Mouse (Mus musculus) cerebellum, adult 18-20 months (tissue): ENCODE data around the gene Olfr655.

Experiments used
- DNase-seq, 2 experiments: peaks; one replicate each; pipeline ENCODE4 v3.0.0; 2021

Gene Olfr655

DNA sequence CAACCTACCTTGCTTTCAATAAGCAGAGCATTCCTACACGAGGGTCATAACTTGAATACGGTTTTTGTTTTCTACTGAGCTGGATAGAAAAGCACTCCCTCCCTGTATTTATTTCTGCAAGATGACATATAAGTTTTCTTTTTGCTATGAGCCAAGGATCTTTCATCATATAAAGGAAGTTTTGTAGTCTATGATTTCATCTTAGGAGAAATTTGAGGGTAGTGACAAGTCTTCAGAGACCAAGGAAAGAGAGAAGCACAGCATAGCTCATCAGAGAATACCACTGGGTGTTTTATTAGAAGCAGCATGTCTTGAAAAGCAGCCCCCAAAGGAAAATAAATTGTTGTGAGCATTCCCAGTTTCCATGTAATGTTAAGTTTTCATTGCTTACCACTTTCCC is at the start of gene Olfr655:
TSS of gene Olfr655 (minus strand) at position 101 of the 400 bp plus-strand sequence.
- DNase-seq, result no peak

- peak; percentile 3 to 4 for DNase-seq
These were observed 45.4 kb upstream of the Olfr655 start, which contains the start of gene Olfr658 for GRCm38 (mm10) chr7:104646841-104647482. TSS of gene Olfr658 (minus strand) at chr7:104647305.

- DNase-seq, result no peak
These were observed 22.9 kb upstream of the Olfr655 start, which contains the start of gene Olfr657 for GRCm38 (mm10) chr7:104624494-104624893. TSS of gene Olfr657 (plus strand) at chr7:104624794.

DNA sequence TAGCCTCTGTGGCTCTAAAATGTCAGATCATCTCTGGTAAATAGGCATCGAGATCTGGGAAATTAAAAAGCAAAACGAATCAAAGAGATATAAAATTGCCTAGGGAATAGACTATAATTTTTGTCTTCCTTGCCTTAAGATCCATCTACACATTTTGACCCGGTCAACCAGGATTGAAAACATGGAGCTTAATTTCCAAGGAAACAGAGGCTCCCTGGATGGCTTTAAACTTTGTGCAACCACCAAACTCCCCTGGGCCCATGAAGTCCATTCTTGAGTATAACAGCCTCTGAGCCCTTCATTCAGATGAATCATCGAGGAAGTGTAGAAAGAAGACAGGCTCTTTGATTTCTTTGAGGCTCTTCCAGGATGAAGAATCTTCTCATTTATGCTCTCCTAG is 12.1 kb upstream of the Olfr655 start, which contains the start of gene Olfr656:
TSS of gene Olfr656 (plus strand) at position 301 of the 400 bp plus-strand sequence.
- DNase-seq, result no peak

DNA sequence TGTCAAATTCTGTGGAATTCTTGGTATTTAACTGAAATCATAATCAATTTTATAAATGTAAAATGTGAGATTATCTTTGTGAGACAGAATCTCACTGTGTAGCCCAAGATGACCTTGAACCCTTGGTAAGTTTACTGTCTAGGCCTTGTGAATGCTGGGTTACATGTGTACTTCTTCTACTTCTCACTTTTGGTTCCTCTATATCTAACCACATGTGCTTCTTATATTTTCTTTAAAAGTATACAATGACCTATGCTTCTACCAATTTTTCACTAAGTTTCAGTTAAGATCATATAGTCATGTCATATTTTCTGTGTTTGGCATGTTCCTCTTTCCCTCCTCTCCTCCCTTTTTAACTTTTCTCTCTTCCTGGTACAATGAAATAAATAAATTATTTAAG is 3.1 kb upstream of the Olfr655 start:
- DNase-seq, result no peak

DNA sequence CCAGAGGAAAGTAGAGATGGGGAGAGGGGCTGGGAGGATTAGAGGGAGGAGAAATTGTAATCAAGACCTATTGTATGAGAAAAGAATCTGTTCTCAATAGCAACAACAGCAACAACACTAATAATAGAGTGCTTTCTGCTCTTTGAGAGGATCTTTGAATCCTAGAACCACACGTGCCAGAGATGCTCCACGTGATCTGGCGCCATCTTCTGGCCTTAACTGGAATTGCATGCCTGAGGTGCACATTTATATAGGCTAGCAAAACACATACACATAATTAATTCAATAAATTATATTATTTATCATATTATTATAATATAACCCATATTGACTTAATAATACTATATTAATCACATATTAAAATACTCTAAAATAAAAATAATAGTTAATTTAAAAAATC is 1.6 kb upstream of the Olfr655 start:
- DNase-seq, result no peak

DNA sequence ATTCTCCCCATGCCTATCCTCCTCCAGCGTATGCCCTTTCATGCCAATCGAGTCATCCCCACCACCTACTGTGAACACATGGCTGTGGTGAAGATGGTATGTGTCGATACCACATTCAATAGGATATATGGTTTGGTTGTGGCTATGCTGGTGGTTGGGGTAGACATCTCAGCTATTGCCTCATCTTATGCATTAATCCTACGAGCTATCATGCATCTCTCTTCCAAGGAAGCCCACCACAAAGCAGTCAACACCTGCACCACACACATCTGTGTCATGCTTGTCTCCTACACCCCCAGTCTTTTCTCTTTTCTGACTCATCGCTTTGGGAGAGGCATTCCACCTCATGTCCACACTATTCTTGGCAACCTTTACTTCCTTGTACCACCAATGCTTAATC is 13.3 kb downstream of the Olfr655 start:
- no peak for DNase-seq

DNA sequence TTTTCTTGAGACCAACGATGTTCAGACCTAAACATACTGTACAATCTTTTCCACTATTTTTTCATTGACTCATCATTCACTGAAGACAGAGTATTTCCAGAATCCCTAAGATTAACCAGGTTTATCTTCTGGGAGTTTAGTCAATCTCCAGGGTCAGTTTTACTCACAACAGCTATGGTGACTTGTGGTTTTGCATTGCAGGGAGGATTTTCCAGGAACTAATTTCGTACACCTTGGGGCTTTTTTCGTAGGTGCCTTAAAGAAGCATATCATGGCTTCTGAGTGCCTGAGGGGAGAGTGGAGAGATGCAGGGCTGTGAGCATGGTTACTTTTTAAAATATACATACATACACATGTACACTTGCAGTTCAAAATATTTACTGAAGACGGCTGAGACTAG is 14.9 kb downstream of the Olfr655 start, which contains the start of gene Olfr654:
TSS of gene Olfr654 (plus strand) at position 301 of the 400 bp plus-strand sequence.
- DNase-seq, result no peak

GRCm38 (mm10) chr7:104581429-104581828 is 20.1 kb downstream of the Olfr655 start:
- no peak for DNase-seq

DNA sequence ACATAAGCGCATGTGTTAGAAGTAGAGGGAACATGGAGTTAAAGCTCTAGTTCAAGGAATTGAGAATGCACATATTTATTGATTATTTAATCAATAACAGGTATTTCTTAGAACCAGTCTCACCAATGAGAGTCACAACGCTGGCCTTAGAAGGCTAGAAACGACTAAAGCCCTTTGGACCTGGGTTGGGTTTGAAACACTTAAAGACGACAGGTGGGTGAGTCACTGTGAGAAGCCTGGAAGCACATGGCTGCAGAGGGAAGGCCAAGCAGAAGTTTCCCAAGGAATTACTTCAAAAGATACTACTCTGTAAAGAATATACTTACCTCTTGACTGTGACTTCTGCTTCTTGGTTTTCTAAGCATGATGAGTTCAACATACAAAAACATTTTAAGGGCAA is 20.7 kb downstream of the Olfr655 start:
- DNase-seq, result no peak

- DNase-seq, result no peak
These were observed 24.6 kb downstream of the Olfr655 start, which contains the start of gene Olfr653 for GRCm38 (mm10) chr7:104577014-104577413. TSS of gene Olfr653 (plus strand) at chr7:104577314.

DNA sequence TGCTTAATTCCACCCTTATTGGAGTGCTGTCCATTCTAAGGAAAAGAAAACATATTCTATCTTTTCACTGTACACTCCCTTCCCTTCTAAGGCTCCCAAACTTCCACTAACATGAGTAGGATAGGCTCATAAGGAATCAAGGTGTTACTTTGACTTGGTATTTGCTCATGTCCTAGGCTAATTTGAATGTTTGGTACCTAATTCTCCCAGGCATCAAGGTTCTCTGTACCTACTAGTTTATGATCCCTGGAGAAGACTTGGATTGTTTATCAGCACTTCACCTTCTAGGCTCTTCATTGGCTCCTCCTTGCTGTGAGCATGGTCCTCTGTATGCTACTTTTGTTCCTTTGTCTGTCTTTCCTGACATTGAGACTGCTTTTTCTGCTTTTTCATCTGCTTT is 41.0 kb downstream of the Olfr655 start, which contains the start of gene Olfr652:
TSS of gene Olfr652 (plus strand) at position 301 of the 400 bp plus-strand sequence.
- DNase-seq, result no peak

GRCm38 (mm10) chr7:104552700-104553099 is 48.9 kb downstream of the Olfr655 start:
- no peak for DNase-seq

DNA sequence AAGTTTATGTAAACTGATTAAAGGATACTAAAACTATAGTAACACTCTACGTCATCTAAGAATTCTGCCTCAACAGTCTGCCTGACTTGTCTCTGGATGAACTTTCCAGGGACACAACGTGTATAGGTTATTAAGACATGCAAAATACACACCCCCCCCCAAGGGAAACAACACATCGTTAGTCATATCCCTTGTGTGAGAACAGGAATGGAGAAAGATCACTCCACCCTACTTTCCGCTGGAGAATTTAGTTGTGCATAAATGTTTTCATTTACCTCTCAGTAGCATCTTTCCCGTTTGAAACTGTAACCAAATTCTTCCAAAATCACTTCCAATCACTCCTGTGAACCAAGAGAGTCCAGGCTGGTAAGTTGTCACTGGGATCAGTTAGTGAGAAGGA is 51.7 kb downstream of the Olfr655 start, which contains the start of gene Olfr651:
TSS of gene Olfr651 (plus strand) at position 301 of the 400 bp plus-strand sequence.
- DNase-seq, result no peak
